Mouse (Mus musculus): ENCODE data around the gene Frmd8. TPM values are rescaled to one million over a fixed set of nuclear protein-coding genes. Genes with fewer than 3 reads are reported as not detected.

Gene Frmd8
- total RNA-seq, 2 experiments from 2014 or later = 7.1 to 7.7 TPM

- intact Hi-C loops (cut with DNase I; ENCODE audit: low total_unique reads) = no loop called here
- DNase-seq = no peak
These were observed 44.3 kb downstream of the Frmd8 start for GRCm38 (mm10) chr19:5830776-5831175.

GRCm38 (mm10) chr19:5829958-5830615 lies 45.0 kb downstream of the Frmd8 start:
- intact Hi-C loops (cut with DNase I; ENCODE audit: low total_unique reads) = no loop called here
- no peak for DNase-seq

GRCm38 (mm10) chr19:5828905-5829304 lies 46.2 kb downstream of the Frmd8 start:
- intact Hi-C loops (cut with DNase I; ENCODE audit: low total_unique reads) = no loop called here
- no peak for DNase-seq

GRCm38 (mm10) chr19:5828155-5828554 lies 46.9 kb downstream of the Frmd8 start:
- DNase-seq = no peak
- intact Hi-C loops (cut with DNase I; ENCODE audit: low total_unique reads) = no loop called here

- intact Hi-C loops (cut with DNase I; ENCODE audit: low total_unique reads) = no loop called here
- DNase-seq = no peak
These were observed 47.5 kb downstream of the Frmd8 start for GRCm38 (mm10) chr19:5827456-5828154.

- intact Hi-C loops (cut with DNase I; ENCODE audit: low total_unique reads) = no loop called here
- DNase-seq = no peak
These were observed 48.0 kb downstream of the Frmd8 start for GRCm38 (mm10) chr19:5827044-5827443.

- intact Hi-C loops (cut with DNase I; ENCODE audit: low total_unique reads) = no loop called here
- no peak for DNase-seq
These were observed 48.4 kb downstream of the Frmd8 start for GRCm38 (mm10) chr19:5826731-5827002.

GRCm38 (mm10) chr19:5825901-5826730 lies 49.0 kb downstream of the Frmd8 start:
- intact Hi-C loops (cut with DNase I; ENCODE audit: low total_unique reads) = no loop called here
- DNase-seq = no peak

- no peak for DNase-seq
- intact Hi-C loops (cut with DNase I; ENCODE audit: low total_unique reads) = no loop called here
These were observed 50.1 kb downstream of the Frmd8 start for GRCm38 (mm10) chr19:5824826-5825617.

- DNase-seq = no peak
- intact Hi-C loops (cut with DNase I; ENCODE audit: low total_unique reads) = no loop called here
These were observed 50.8 kb downstream of the Frmd8 start for GRCm38 (mm10) chr19:5824043-5824825.

GRCm38 (mm10) chr19:5823266-5823839 lies 51.7 kb downstream of the Frmd8 start:
- no peak for DNase-seq
- intact Hi-C loops (cut with DNase I; ENCODE audit: low total_unique reads) = no loop called here

GRCm38 (mm10) chr19:5822834-5823205 lies 52.3 kb downstream of the Frmd8 start:
- intact Hi-C loops (cut with DNase I; ENCODE audit: low total_unique reads) = no loop called here
- no peak for DNase-seq

- no peak for DNase-seq
- intact Hi-C loops (cut with DNase I; ENCODE audit: low total_unique reads) = no loop called here
These were observed 52.8 kb downstream of the Frmd8 start for GRCm38 (mm10) chr19:5822174-5822833.

- intact Hi-C loops (cut with DNase I; ENCODE audit: low total_unique reads) = no loop called here
These were observed 53.3 kb downstream of the Frmd8 start for GRCm38 (mm10) chr19:5821847-5822173.

GRCm38 (mm10) chr19:5819549-5819948 lies 55.5 kb downstream of the Frmd8 start:
- intact Hi-C loops (cut with DNase I; ENCODE audit: low total_unique reads) = no loop called here
- DNase-seq = peak; percentile 60

More at GRCm38 (mm10) chr19:5821847-5822173, 53.3 kb downstream of the Frmd8 start:
- no peak for DNase-seq

GRCm38 (mm10) chr19:5818590-5818977 lies 56.5 kb downstream of the Frmd8 start:
- intact Hi-C loops (cut with DNase I; ENCODE audit: low total_unique reads) = no loop called here
- DNase-seq = no peak

GRCm38 (mm10) chr19:5817703-5818589 lies 57.1 kb downstream of the Frmd8 start:
- intact Hi-C loops (cut with DNase I; ENCODE audit: low total_unique reads) = no loop called here
- peak; percentile 89 for DNase-seq

- no peak for DNase-seq
- intact Hi-C loops (cut with DNase I; ENCODE audit: low total_unique reads) = no loop called here
These were observed 59.1 kb downstream of the Frmd8 start for GRCm38 (mm10) chr19:5815928-5816327.
